Comparison of ENCODE assay signal across 8 mouse cellular contexts in the genomic region with DNA sequence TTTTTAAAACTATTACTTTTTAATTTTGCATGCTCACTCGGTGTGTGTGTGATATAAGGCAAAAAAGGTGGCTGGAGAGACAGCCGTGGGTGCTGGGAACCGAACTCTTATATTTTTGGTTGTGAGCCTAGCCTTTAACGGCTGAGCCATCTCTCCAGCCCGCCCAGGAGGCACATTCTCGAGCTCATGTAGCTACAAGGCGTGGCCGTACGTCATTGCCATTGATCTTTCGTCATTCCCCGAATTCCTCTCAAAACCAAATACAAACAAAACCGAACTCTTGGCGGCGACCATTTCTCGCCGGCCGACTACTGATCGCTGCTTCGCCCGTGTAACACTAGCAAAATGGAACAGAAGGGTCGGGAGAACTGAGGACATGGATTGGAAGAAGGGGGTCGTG. TPM values are rescaled to one million over a fixed set of nuclear protein-coding genes. Genes with fewer than 3 reads are reported as not detected.
DNase-seq lines count a peak whose midpoint lies in the region; ATAC-seq lines count a peak whose summit lies in the region.
"Not testable (repeated sequence)": the region's sequence is repeated elsewhere in the genome, so short reads cannot be mapped to it uniquely, and the experiment has no call there.

No protein-coding gene starts in this region.

- not testable (repeated sequence) for H3K9me3 ChIP-seq in heart, embryonic 14.5 days (ENCODE audit: control insufficient read depth, low read length); liver, embryonic 12.5 days (replicated peaks)

- peak; percentile 96 to 98 for DNase-seq in CD8-positive naive resting alpha-beta T cell, adult 2 months (ENCODE audit: low read depth in 2 of 2, low spot score in 2 of 2)
- peak; percentile 62 for DNase-seq in c-Kit-negative CD71-positive TER-119-positive erythroid progenitor cells, embryonic 14.5 days (ENCODE audit: low read depth, low spot score)
- DNase-seq in fibroblast of lung, adult 2 months (ENCODE audit: low read depth), result peak; percentile 77
- peak; percentile 94 for DNase-seq in kidney, postnatal 10 days
- DNase-seq in naive thymus-derived CD4-positive, alpha-beta T cell, adult 2 months (ENCODE audit: low read depth), result peak; percentile 96
- peak; percentile 96 for DNase-seq in splenic B cell, adult 2 months (ENCODE audit: low read depth, low spot score)

- peak overlapping the region; percentile 53 for H3K4me2 ChIP-seq in heart, embryonic 14.5 days (ENCODE audit: low read length)
- H3K4me2 ChIP-seq in liver, embryonic 12.5 days, result peak overlapping the region; percentile 70

- H3K36me3 ChIP-seq in heart, embryonic 14.5 days (ENCODE audit: control insufficient read depth, insufficient read depth, low read length); liver, embryonic 12.5 days; splenic B cell, adult 2 months (ENCODE audit: control insufficient read depth, insufficient read depth, low read length, poor library complexity, severe bottlenecking): not testable (repeated sequence)

- peak overlapping the region; percentile 72 to 92 for H3K4me3 ChIP-seq in heart, embryonic 14.5 days (ENCODE audit: control insufficient read depth in 1 of 2, insufficient read depth in 1 of 2, low read depth in 1 of 2, low read length in 2 of 2)
- H3K4me3 ChIP-seq in liver, embryonic 12.5 days, result peak overlapping the region; percentile 71

- H3K9ac ChIP-seq in heart, embryonic 14.5 days (ENCODE audit: low read length), result peak overlapping the region; percentile 80
- H3K9ac ChIP-seq in liver, embryonic 12.5 days, result peak overlapping the region; percentile 73

- H3K27ac ChIP-seq in heart, embryonic 14.5 days (replicated peaks in 1 of 2; ENCODE audit: control insufficient read depth in 1 of 2, insufficient read depth in 1 of 2, low read depth in 2 of 2, low read length in 2 of 2), result peak overlapping the region; percentile 43 to 76
- peak overlapping the region; percentile 75 for H3K27ac ChIP-seq in liver, embryonic 12.5 days

- H3K27me3 ChIP-seq in heart, embryonic 14.5 days (ENCODE audit: control insufficient read depth, insufficient read depth, low read length); liver, embryonic 12.5 days (replicated peaks); splenic B cell, adult 2 months (ENCODE audit: control insufficient read depth, insufficient read depth, low read length, poor library complexity, severe bottlenecking): not testable (repeated sequence)

- not testable (repeated sequence) for H3K4me1 ChIP-seq in heart, embryonic 14.5 days (ENCODE audit: control insufficient read depth in 2 of 2, insufficient read depth in 2 of 2, low read length in 2 of 2)
- H3K4me1 ChIP-seq in liver, embryonic 12.5 days, result peaks cover 21% of the 10 kb centered on the region

- peak; percentile 27; the same call in 1 of the 2 replicates for ATAC-seq in heart, embryonic 14.5 days (ENCODE audit: insufficient number of reproducible peaks, insufficient read depth, low FRiP score, low read depth)
- peak; percentile 55 for ATAC-seq in liver, embryonic 12.5 days

- WGBS in heart, embryonic 14.5 days, result under 1% methylated on average over 22 of the region's 22 CpGs
- WGBS in liver, embryonic 12.5 days (ENCODE audit: insufficient replicate concordance), result under 1% methylated on average over 22 of the region's 22 CpGs

RNA-seq across cellular contexts. Expression of gene Klrb1c, which starts 29.0 kb away (rescaled TPM):
- not detected in 2 replicates for polyA plus RNA-seq in heart, embryonic 14.5 days (2014; fragmentation: Nextera tagmentation; extraction: Ambion mirVana)
- polyA plus RNA-seq in liver, embryonic 12.5 days (2016; fragmentation: Nextera tagmentation; extraction: Ambion mirVana), result 0.10 TPM in 1 of 2 replicates, not detected in the other

RNA-seq across cellular contexts. Expression of gene Klrb1, which starts 37.2 kb away (rescaled TPM):
- polyA plus RNA-seq in heart, embryonic 14.5 days (2014; fragmentation: Nextera tagmentation; extraction: Ambion mirVana), result not detected in 2 replicates
- polyA plus RNA-seq in liver, embryonic 12.5 days (2016; fragmentation: Nextera tagmentation; extraction: Ambion mirVana), result not detected in 2 replicates

Comparison
In these comparisons a context has a peak if more than half of its experiments do, and no peak if none do; other contexts are left out.
1. Peak in every context shown above with its lines: DNase-seq, ATAC-seq, H3K4me3 ChIP-seq and H3K27ac ChIP-seq.